Mouse (Mus musculus): Measurements from ENCODE around the gene Anapc15-ps. TPM values are rescaled to one million over a fixed set of nuclear protein-coding genes. Genes with fewer than 3 reads are reported as not detected.

Gene Anapc15-ps
- polyA plus RNA-seq, 2 experiments: not detected

DNA sequence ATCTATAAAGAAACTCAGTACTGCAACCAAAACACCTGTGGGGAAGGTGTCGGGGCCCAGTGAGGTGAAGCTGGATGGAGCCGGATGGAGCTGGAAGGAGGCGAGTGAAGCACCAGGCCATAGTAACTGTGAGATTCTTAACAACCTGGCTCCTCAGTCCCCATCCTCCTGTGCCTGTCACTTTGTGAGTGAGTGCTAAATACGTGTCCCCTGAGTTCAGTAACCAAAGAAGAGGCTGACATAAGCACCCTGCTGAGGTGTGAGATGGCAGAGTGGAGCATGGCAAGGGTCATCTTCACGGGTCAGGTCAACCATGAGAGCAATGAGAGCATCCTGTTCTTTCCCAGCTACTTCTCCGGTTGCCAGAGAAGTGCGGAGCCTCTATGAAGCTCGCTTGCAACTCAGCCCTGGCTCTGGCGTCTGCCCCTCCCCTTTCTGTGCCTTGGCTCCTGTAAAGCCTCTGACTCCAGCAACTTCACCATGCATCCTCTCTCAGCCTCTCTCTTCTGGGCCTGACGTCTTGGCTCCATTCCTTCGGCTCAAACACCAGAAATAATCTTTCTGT is 7.7 kb downstream of the Anapc15-ps start:
- Histone ChIP-seq H3K27me3 (ENCODE audit: control insufficient read depth, insufficient read depth, low read length) (no peaks in the 10 kb centered on the region), H3K4me1 (replicated peaks; ENCODE audit: control insufficient read depth in 2 of 2, insufficient read depth in 2 of 2, low read length in 1 of 2) (peaks cover 0 to 3% of the 10 kb centered on the region in 2 experiments; a peak in 2 of 4 replicates), H3K9me3 (ENCODE audit: control insufficient read depth, low read length) (no peaks in the 10 kb centered on the region), H3K4me3 (ENCODE audit: insufficient read depth in 1 of 2, low read depth in 2 of 2, low read length in 2 of 2) (no peak overlapping the region), H3K4me2 (ENCODE audit: low read depth) (no peak overlapping the region), H3K9ac (replicated peaks) (no peak overlapping the region), H3K36me3 (replicated peaks; ENCODE audit: control insufficient read depth, insufficient read depth, low read depth) (no peaks in the 10 kb centered on the region), H3K27ac (no peak overlapping the region)
- WGBS (ENCODE audit: insufficient replicate concordance): 57% methylated on average over 11 of the region's 11 CpGs
- ATAC-seq (ENCODE audit: insufficient read depth) (no peak), DNase-seq (ENCODE audit: low read depth in 3 of 3, low spot score in 3 of 3) (no peak)
- TF ChIP-seq EP300 (IDR thresholded peaks at IDR 0.05; ENCODE audit: low read depth): no peak
- TF ChIP-seq CTCF (IDR thresholded peaks at IDR 0.05; ENCODE audit: low read depth): no peak

DNA sequence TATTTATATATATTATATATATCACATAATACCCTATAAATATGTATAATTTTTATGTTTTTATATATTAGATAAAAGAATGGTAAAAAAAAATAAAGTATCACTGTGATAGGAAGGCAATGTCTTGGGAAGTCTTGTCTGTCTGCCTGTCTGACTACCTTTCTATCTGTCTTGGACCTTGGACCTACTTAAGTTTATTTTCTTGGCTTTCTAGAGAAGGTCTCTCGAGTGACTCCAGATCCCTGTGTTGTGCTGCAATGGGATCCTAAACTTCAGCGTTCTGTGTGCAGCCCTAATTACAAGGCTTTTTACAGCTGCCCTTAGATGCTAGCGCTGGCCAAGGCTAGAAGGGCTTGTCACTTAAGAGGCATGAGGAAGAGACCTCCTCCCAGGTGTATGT is 8.6 kb downstream of the Anapc15-ps start:
- no peak overlapping the region for H3K9ac ChIP-seq (replicated peaks)
- H3K36me3 ChIP-seq (replicated peaks; ENCODE audit: control insufficient read depth, insufficient read depth, low read depth): no peaks in the 10 kb centered on the region
- ATAC-seq (ENCODE audit: insufficient read depth): no peak
- no peak overlapping the region for H3K27ac ChIP-seq
- H3K4me1 ChIP-seq (replicated peaks; ENCODE audit: control insufficient read depth in 2 of 2, insufficient read depth in 2 of 2, low read length in 1 of 2): peaks cover 0 to 3% of the 10 kb centered on the region in 2 experiments; a peak in 2 of 4 replicates
- no peak for TF ChIP-seq CTCF (IDR thresholded peaks at IDR 0.05; ENCODE audit: low read depth)
- TF ChIP-seq EP300 (IDR thresholded peaks at IDR 0.05; ENCODE audit: low read depth): no peak
- 61% methylated on average over 3 of the region's 3 CpGs for WGBS (ENCODE audit: insufficient replicate concordance)
- no peaks in the 10 kb centered on the region for H3K27me3 ChIP-seq (ENCODE audit: control insufficient read depth, insufficient read depth, low read length)
- DNase-seq (ENCODE audit: low read depth in 3 of 3, low spot score in 3 of 3): no peak
- no peak overlapping the region for H3K4me2 ChIP-seq (ENCODE audit: low read depth)
- no peak overlapping the region for H3K4me3 ChIP-seq (ENCODE audit: insufficient read depth in 1 of 2, low read depth in 2 of 2, low read length in 2 of 2)
- no peaks in the 10 kb centered on the region for H3K9me3 ChIP-seq (ENCODE audit: control insufficient read depth, low read length)

DNA sequence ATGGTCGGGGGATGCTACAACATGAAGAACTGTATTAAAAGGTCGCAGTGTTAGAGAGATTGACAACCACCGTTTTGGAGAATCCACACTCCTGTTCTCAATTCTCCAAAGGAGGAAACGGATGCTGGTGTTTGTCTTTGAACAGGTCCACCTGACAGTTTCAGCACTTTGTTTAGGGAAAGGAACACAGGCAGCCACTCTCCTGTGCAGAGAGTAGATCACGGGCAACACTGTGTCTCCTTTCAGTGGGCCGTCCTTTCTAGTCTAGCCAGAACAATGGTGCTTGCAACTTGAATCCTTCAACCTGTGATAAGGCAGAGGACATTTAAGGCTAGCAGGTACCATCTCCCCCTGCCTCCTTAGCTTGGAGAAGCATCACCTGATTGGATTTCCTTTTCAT is 12.9 kb downstream of the Anapc15-ps start:
- Histone ChIP-seq H3K4me1 (replicated peaks; ENCODE audit: control insufficient read depth in 2 of 2, insufficient read depth in 2 of 2, low read length in 1 of 2) (peaks cover 0 to 3% of the 10 kb centered on the region in 2 experiments; a peak in 1 of 4 replicates), H3K4me3 (ENCODE audit: insufficient read depth in 1 of 2, low read depth in 2 of 2, low read length in 2 of 2) (no peak overlapping the region), H3K27ac (no peak overlapping the region), H3K4me2 (ENCODE audit: low read depth) (no peak overlapping the region), H3K36me3 (replicated peaks; ENCODE audit: control insufficient read depth, insufficient read depth, low read depth) (no peaks in the 10 kb centered on the region), H3K9me3 (ENCODE audit: control insufficient read depth, low read length) (no peaks in the 10 kb centered on the region), H3K27me3 (ENCODE audit: control insufficient read depth, insufficient read depth, low read length) (no peaks in the 10 kb centered on the region), H3K9ac (replicated peaks) (no peak overlapping the region)
- TF ChIP-seq EP300 (IDR thresholded peaks at IDR 0.05; ENCODE audit: low read depth) (no peak), CTCF (IDR thresholded peaks at IDR 0.05; ENCODE audit: low read depth) (no peak)
- 64% methylated on average over 6 of the region's 6 CpGs for WGBS (ENCODE audit: insufficient replicate concordance)
- ATAC-seq (ENCODE audit: insufficient read depth) (no peak), DNase-seq (ENCODE audit: low read depth in 3 of 3, low spot score in 3 of 3) (no peak)

DNA sequence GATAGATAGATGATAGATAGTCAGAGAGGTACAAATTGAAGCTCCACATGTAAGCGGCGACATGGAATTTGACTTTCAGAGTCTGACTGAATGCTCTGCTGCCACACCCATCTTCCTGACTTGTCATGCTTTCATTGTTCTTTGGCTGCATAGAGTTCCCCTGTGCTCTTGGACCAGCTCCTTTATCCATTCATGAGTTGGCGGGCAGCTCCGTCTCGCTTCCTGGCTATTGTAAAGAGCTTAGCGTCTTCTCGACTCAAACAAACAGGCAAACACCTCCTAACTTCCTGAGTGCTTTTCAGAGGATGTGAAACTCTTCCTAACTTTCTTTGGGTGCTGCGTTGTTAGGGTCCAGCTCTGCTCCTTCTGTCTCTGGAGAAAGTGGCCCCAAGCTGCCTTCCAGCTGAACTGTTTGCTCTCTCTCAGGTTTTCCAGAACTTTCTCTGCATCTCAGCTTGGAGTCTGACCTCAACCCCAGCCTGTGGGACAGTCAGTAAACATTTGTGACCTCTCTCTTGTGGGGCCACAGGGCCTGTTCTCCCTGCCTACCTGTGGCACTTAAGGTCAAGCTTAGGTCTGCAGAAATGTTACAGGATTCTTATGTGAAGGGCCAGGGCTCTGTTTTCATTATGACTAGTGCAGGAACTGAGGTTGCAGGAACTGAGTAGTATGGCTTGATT is 13.6 kb downstream of the Anapc15-ps start:
- Histone ChIP-seq H3K4me2 (ENCODE audit: low read depth) (no peak overlapping the region), H3K9ac (replicated peaks) (no peak overlapping the region), H3K27me3 (ENCODE audit: control insufficient read depth, insufficient read depth, low read length) (no peaks in the 10 kb centered on the region), H3K27ac (no peak overlapping the region), H3K9me3 (ENCODE audit: control insufficient read depth, low read length) (no peaks in the 10 kb centered on the region), H3K4me1 (replicated peaks; ENCODE audit: control insufficient read depth in 2 of 2, insufficient read depth in 2 of 2, low read length in 1 of 2) (peaks cover 0 to 3% of the 10 kb centered on the region in 2 experiments; a peak in 1 of 4 replicates), H3K36me3 (replicated peaks; ENCODE audit: control insufficient read depth, insufficient read depth, low read depth) (no peaks in the 10 kb centered on the region), H3K4me3 (ENCODE audit: insufficient read depth in 1 of 2, low read depth in 2 of 2, low read length in 2 of 2) (no peak overlapping the region)
- WGBS (ENCODE audit: insufficient replicate concordance): 48% methylated on average over 8 of the region's 8 CpGs
- TF ChIP-seq EP300 (IDR thresholded peaks at IDR 0.05; ENCODE audit: low read depth): no peak
- no peak for TF ChIP-seq CTCF (IDR thresholded peaks at IDR 0.05; ENCODE audit: low read depth)
- DNase-seq (ENCODE audit: low read depth in 3 of 3, low spot score in 3 of 3) (no peak), ATAC-seq (ENCODE audit: insufficient read depth) (no peak)

DNA sequence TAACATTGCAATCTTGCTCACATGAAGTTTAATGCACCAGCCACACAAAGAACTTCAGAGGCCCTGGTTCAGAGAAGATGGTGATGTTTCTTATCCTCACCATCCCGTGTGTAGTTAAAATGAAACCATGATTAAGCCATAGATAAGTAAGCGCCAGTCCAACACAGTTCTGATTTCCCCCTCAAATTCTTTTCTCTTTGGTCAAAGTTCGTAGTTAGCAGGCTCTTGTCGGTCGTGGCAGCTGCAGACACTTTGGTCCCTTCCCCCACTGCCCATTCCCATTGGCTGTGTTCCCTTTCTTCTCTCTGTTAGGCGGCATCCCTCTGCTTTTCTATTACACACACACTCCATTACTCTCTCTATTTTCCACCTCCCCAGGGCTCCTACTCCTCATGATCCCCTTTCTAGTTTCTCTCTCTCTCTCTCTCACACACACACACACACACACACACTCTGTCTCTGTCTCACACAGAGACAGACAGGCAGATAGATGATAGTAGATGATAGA is 14.4 kb downstream of the Anapc15-ps start:
- DNase-seq (ENCODE audit: low read depth in 3 of 3, low spot score in 3 of 3) (no peak), ATAC-seq (ENCODE audit: insufficient read depth) (no peak)
- no peaks in the 10 kb centered on the region for H3K36me3 ChIP-seq (replicated peaks; ENCODE audit: control insufficient read depth, insufficient read depth, low read depth)
- TF ChIP-seq EP300 (IDR thresholded peaks at IDR 0.05; ENCODE audit: low read depth) (no peak), CTCF (IDR thresholded peaks at IDR 0.05; ENCODE audit: low read depth) (no peak)
- no peak overlapping the region for H3K4me3 ChIP-seq (ENCODE audit: insufficient read depth in 1 of 2, low read depth in 2 of 2, low read length in 2 of 2)
- no peak overlapping the region for H3K4me2 ChIP-seq (ENCODE audit: low read depth)
- peaks cover 0 to 3% of the 10 kb centered on the region in 2 experiments; a peak in 1 of 4 replicates for H3K4me1 ChIP-seq (replicated peaks; ENCODE audit: control insufficient read depth in 2 of 2, insufficient read depth in 2 of 2, low read length in 1 of 2)
- H3K9ac ChIP-seq (replicated peaks): no peak overlapping the region
- 35% methylated on average over 6 of the region's 6 CpGs for WGBS (ENCODE audit: insufficient replicate concordance)
- H3K27me3 ChIP-seq (ENCODE audit: control insufficient read depth, insufficient read depth, low read length): no peaks in the 10 kb centered on the region
- no peaks in the 10 kb centered on the region for H3K9me3 ChIP-seq (ENCODE audit: control insufficient read depth, low read length)
- H3K27ac ChIP-seq: no peak overlapping the region

All from liver, embryonic 14.5 days (tissue).